Mouse (Mus musculus) heart, postnatal 0 days (tissue): Measurements from ENCODE around the gene Tmx4.
"Not testable (repeated sequence)": the region's sequence is repeated elsewhere in the genome, so short reads cannot be mapped to it uniquely, and the experiment has no call there.

Experiments used
- CTCF ChIP-seq: IDR thresholded peaks from 2 replicates; pipeline ENCODE4 v1.5.1; 2016; ENCODE audit warnings: antibody characterized with exemption, control low read depth, low read depth
- EP300 ChIP-seq: IDR thresholded peaks from 2 replicates; pipeline ENCODE4 v1.6.1; 2016; ENCODE audit warnings: antibody characterized with exemption, low read depth

DNA sequence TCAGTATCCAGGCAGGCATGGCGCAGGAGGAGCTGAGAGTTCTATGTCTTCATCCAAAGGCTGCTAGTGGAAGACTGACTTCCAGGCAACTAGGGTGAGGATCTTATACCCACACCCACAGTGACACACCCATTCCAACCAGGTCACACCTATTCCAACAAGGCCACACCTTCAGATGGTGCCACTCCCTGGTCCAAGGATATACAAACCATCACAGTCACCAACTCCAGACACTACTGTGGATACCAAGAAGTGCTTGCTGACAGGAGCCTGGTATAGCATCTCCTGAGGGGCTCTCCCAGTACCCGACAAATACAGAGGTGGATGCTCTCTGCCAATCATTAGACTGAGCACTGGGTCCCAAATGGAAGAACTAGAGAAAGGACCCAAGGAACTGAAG lies 15.4 kb downstream of the Tmx4 start:
- not testable (repeated sequence) for TF ChIP-seq CTCF, EP300
